Mouse (Mus musculus): Measurements from ENCODE around the gene Btnl9. TPM values are rescaled to one million over a fixed set of nuclear protein-coding genes. Genes with fewer than 3 reads are reported as not detected.

Gene Btnl9
- total and polyA plus RNA-seq, 2 experiments from 2014 or later, result 0.26 TPM; not detected in 1

DNA sequence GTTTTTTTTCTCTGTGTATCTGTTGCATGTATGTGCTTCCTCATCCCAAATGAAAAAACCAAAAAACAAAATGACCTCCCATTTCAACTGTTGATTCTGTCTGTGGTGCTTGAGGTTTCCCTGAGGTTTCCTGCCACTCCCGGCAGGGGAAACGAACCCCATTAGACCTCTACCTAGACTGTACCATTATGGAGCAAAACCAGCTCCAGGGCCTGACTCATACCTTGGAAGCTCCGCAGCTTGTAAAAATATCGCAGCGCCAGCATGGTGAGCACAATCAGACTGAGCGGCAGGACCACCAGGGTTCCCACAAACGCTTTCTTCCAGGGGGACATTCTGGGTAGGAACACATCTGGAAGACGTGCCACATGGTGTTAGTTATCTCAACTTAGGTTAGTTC lies 11.6 kb downstream of the Btnl9 start:
- no peak overlapping the region for H3K4me3 ChIP-seq (ENCODE audit: low read depth, low read length)
- no peak for ATAC-seq (ENCODE audit: low FRiP score)
- no peaks in the 10 kb centered on the region for H3K4me1 ChIP-seq (ENCODE audit: insufficient read depth, low read length)
- H3K9ac ChIP-seq (replicated peaks; ENCODE audit: low read length, poor library complexity, severe bottlenecking), result no peak overlapping the region
- no peak for TF ChIP-seq CTCF (IDR thresholded peaks at IDR 0.05)
- H3K27ac ChIP-seq (ENCODE audit: low read depth, low read length), result no peak overlapping the region
- 90% methylated on average over 8 of the region's 8 CpGs for WGBS
- no peaks in the 10 kb centered on the region for H3K27me3 ChIP-seq (ENCODE audit: insufficient read depth, low read length)
- DNase-seq (ENCODE audit: low spot score), result no peak
- no peak overlapping the region for H3K4me2 ChIP-seq (ENCODE audit: low read depth, low read length, poor library complexity, severe bottlenecking)
- no peaks in the 10 kb centered on the region for H3K36me3 ChIP-seq (ENCODE audit: insufficient read depth, low read length)
- no peaks in the 10 kb centered on the region for H3K9me3 ChIP-seq (ENCODE audit: low read length)

DNA sequence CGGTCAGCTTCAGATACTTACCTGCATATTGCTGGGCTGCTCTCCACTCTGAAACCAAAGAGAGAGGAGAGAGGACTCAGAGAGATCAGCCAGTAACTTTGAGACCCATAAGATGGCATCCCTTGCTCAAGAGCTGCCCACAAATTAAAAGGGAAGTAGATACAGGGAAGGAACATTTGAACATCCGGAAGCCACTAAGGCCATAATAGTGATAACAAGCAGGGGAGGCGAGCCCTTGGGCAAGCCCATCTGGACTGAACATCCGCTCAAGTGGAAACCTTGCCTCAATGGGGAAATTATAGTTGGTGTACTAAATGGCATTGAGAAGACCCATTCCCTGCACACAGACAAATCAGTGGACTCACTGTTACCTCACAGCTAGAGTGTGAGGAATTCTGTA lies 16.4 kb downstream of the Btnl9 start:
- Histone ChIP-seq H3K9ac (replicated peaks; ENCODE audit: low read length, poor library complexity, severe bottlenecking) (no peak overlapping the region), H3K27me3 (ENCODE audit: insufficient read depth, low read length) (no peaks in the 10 kb centered on the region; the same call in 1 of the 2 replicates), H3K36me3 (ENCODE audit: insufficient read depth, low read length) (no peaks in the 10 kb centered on the region), H3K4me3 (ENCODE audit: low read depth, low read length) (no peak overlapping the region), H3K4me2 (ENCODE audit: low read depth, low read length, poor library complexity, severe bottlenecking) (no peak overlapping the region), H3K9me3 (ENCODE audit: low read length) (peaks cover 4% of the 10 kb centered on the region; the same call in 1 of the 2 replicates), H3K27ac (ENCODE audit: low read depth, low read length) (no peak overlapping the region), H3K4me1 (ENCODE audit: insufficient read depth, low read length) (no peaks in the 10 kb centered on the region)
- DNase-seq (ENCODE audit: low spot score) (no peak), ATAC-seq (ENCODE audit: low FRiP score) (no peak)
- 95% methylated on average over 4 of the region's 4 CpGs for WGBS
- TF ChIP-seq CTCF (IDR thresholded peaks at IDR 0.05), result no peak

DNA sequence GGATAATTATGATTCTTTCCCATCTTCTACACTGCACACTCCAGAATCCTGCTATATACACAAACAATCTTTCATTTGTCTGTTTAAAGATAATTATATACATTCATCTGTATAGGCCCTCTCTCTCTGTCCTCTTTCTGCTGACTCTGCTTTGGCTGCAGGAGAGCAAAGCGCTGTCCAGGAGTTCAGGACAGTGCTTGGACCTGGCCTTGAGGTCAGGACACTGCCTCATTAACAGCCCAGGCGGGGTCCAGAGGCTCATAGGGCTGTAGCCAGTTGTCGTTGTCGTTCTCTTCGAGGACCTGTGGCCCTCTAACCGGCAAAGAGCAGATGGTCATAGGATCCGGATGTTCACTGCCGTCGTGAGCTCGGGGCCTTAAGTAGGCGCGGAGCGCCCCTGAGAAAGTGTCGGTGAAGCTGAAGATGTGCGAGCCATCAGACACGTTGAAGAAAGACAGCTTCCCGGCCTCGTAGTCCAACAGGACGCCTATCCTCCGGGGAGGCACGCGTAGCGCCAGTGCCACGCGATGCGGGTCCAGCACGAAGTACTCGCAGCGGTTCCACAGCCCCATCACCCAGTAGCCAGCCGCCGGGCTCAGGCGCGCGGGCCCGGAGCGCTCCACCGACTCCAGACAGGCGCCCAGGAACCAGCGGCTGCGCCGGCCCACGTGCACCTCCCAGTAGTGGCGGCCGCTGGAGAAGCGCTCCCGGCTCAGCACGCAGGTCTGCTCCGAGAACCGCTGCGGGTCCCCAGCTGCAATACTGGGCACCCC lies 17.9 kb downstream of the Btnl9 start:
- Histone ChIP-seq H3K9me3 (ENCODE audit: low read length) (peaks cover 4% of the 10 kb centered on the region; the same call in 1 of the 2 replicates), H3K4me3 (ENCODE audit: low read depth, low read length) (peak overlapping the region; percentile 41), H3K27ac (ENCODE audit: low read depth, low read length) (no peak overlapping the region), H3K4me1 (ENCODE audit: insufficient read depth, low read length) (no peaks in the 10 kb centered on the region), H3K4me2 (ENCODE audit: low read depth, low read length, poor library complexity, severe bottlenecking) (peak overlapping the region; percentile 75), H3K36me3 (ENCODE audit: insufficient read depth, low read length) (no peaks in the 10 kb centered on the region), H3K27me3 (ENCODE audit: insufficient read depth, low read length) (no peaks in the 10 kb centered on the region; the same call in 1 of the 2 replicates), H3K9ac (replicated peaks; ENCODE audit: low read length, poor library complexity, severe bottlenecking) (no peak overlapping the region)
- WGBS, result 3% methylated on average over 50 of the region's 50 CpGs
- ATAC-seq (ENCODE audit: low FRiP score) (peak; percentile 79), DNase-seq (ENCODE audit: low spot score) (peak; percentile 21)
- TF ChIP-seq CTCF (IDR thresholded peaks at IDR 0.05), result no peak

DNA sequence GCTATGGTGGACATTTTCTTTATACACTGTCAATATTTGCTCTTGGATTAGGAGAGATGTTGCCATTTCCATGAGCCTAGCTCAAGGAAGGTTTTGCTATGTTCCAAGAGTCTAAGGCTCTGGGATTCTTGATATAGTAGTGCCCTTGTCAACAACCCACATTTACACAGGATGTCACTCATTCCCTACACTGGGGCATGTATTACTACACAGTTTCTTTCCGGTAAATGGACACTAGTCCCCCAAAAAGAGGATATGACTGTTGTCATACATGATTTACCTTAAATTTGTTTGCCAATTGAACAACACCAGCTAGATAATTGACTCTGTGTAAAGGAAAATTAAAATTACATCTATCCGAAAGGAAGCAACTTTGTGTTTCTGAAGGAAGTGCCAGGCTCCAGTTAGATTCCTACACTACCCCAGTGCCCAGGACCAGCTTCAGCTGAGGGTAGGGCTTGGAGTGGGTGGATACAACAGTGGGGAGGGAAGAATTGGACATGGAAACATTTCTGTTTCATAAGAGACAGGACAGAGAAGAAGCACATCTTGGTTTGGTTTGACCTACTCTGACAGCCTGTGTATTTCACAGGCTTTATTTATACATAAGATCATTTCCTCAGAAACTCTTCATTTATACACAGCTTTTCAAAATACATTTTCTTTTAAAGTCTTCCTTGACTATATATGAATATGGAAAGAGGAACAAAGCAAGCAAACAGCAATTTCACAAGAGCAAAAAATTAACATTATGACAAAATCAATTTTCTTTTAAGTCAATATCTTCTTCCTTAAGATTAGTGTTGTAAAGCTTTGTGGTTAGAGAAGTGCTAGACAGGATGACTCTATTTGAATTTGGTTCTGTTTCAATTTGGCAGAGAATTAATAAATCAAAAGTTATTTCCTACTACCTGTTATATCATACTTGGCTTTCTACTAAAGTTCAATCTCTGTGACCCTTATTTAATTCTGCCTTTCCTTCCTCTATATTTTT lies 29.8 kb downstream of the Btnl9 start:
- Histone ChIP-seq H3K4me1 (ENCODE audit: insufficient read depth, low read length) (no peaks in the 10 kb centered on the region), H3K27ac (ENCODE audit: low read depth, low read length) (no peak overlapping the region), H3K4me2 (ENCODE audit: low read depth, low read length, poor library complexity, severe bottlenecking) (no peak overlapping the region), H3K4me3 (ENCODE audit: low read depth, low read length) (no peak overlapping the region), H3K36me3 (ENCODE audit: insufficient read depth, low read length) (no peaks in the 10 kb centered on the region), H3K9me3 (ENCODE audit: low read length) (no peaks in the 10 kb centered on the region), H3K9ac (replicated peaks; ENCODE audit: low read length, poor library complexity, severe bottlenecking) (no peak overlapping the region), H3K27me3 (ENCODE audit: insufficient read depth, low read length) (no peaks in the 10 kb centered on the region)
- TF ChIP-seq CTCF (IDR thresholded peaks at IDR 0.05), result no peak
- ATAC-seq (ENCODE audit: low FRiP score), result no peak
- DNase-seq (ENCODE audit: low spot score), result no peak
- WGBS, result 95% methylated on average over 2 of the region's 2 CpGs

DNA sequence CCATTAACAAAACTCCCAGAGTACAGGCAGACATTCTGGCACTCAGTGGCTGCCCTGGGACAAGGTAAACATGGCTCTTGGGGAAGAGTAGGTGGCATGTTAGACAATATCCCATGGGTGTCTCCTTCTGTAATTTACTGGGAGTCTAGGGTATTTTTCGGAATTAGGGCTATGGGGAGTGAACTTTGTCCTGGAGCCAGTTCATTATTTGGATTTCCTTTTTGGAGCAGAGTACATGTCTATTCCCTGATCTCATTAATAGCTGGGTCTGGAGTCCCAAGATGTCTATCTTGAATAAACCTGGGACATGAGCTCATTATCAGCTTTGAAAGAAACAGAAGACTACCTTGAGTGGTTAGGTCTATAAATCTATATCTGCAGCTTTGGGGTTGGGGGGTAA lies 32.9 kb downstream of the Btnl9 start, which contains the start of gene Olfr1394:
Gene Olfr1394 (plus strand): TSS at position 301 of the 400 bp plus-strand sequence.
- Histone ChIP-seq H3K27me3 (ENCODE audit: insufficient read depth, low read length) (no peaks in the 10 kb centered on the region), H3K27ac (ENCODE audit: low read depth, low read length) (no peak within 1 kb of the TSS), H3K4me3 (ENCODE audit: low read depth, low read length) (no peak within 1 kb of the TSS), H3K9me3 (ENCODE audit: low read length) (no peaks in the 10 kb centered on the region), H3K4me2 (ENCODE audit: low read depth, low read length, poor library complexity, severe bottlenecking) (no peak within 1 kb of the TSS), H3K9ac (replicated peaks; ENCODE audit: low read length, poor library complexity, severe bottlenecking) (no peak within 1 kb of the TSS), H3K36me3 (ENCODE audit: insufficient read depth, low read length) (no peaks in the 10 kb centered on the region), H3K4me1 (ENCODE audit: insufficient read depth, low read length) (no peaks in the 10 kb centered on the region)
- WGBS, result 91% methylated on average over 1 of the region's 1 CpGs
- no peak for ATAC-seq (ENCODE audit: low FRiP score)
- no peak for DNase-seq (ENCODE audit: low spot score)
- no peak for TF ChIP-seq CTCF (IDR thresholded peaks at IDR 0.05)

Data from midbrain, postnatal 0 days (tissue).